Mouse (Mus musculus) megakaryocyte-erythroid progenitor cell, adult 5-6 weeks (primary cell): ENCODE measurements at regions not wholly inside any gene's neighbourhood (a gene's known extent, or its start where the extent isn't known, plus 50 kb on each side); places are given as distances from the start of the nearest gene placed in this dataset.

Experiments used
- ATAC-seq: replicated peaks from 2 replicates; pipeline ENCODE4 v1.8.0; 2016; ENCODE audit warnings: mild to moderate bottlenecking, inconsistent platforms; ENCODE audit not compliant: severe bottlenecking, poor library complexity, low FRiP score, low TSS enrichment

- ATAC-seq, result no peak
Measured at GRCm38 (mm10) chr16:57823329-57823728, 68.8 kb upstream of the Col8a1 start.

- ATAC-seq, result no peak
Measured at GRCm38 (mm10) chr16:57845416-57845815, 90.9 kb upstream of the Col8a1 start.

GRCm38 (mm10) chr16:57846386-57846785 is 91.8 kb upstream of the Col8a1 start:
- no peak for ATAC-seq

- ATAC-seq, result no peak
Measured at GRCm38 (mm10) chr16:57851854-57852253, 97.3 kb upstream of the Col8a1 start.

GRCm38 (mm10) chr16:57852838-57853460 is 98.4 kb upstream of the Col8a1 start:
- no peak for ATAC-seq

GRCm38 (mm10) chr16:57853751-57854150 is 99.2 kb upstream of the Col8a1 start:
- ATAC-seq, result no peak

- ATAC-seq, result peak; percentile 68
Measured at GRCm38 (mm10) chr16:57857071-57857470, 102.5 kb upstream of the Col8a1 start.

- peak; percentile 84 for ATAC-seq
Measured at GRCm38 (mm10) chr16:57858151-57858764, 103.7 kb upstream of the Col8a1 start.

GRCm38 (mm10) chr16:57858765-57859201 is 104.2 kb upstream of the Col8a1 start:
- ATAC-seq, result peak; percentile 47; the same call in 1 of the 2 replicates

GRCm38 (mm10) chr16:57863206-57863860 is 108.8 kb upstream of the Col8a1 start:
- ATAC-seq, result no peak

GRCm38 (mm10) chr16:57876857-57877256 is 122.3 kb upstream of the Col8a1 start:
- no peak for ATAC-seq

- ATAC-seq, result no peak
Measured at GRCm38 (mm10) chr16:57881575-57882094, 127.1 kb upstream of the Col8a1 start.

GRCm38 (mm10) chr16:57888138-57888537 is 133.6 kb upstream of the Col8a1 start:
- ATAC-seq, result no peak

- no peak for ATAC-seq
Measured at GRCm38 (mm10) chr16:57888553-57888952, 134.0 kb upstream of the Col8a1 start.

- ATAC-seq, result no peak
Measured at GRCm38 (mm10) chr16:57890135-57890534, 135.6 kb upstream of the Col8a1 start.

GRCm38 (mm10) chr16:57893111-57893510 is 138.6 kb upstream of the Col8a1 start:
- ATAC-seq, result no peak

GRCm38 (mm10) chr16:57893698-57894352 is 139.3 kb upstream of the Col8a1 start:
- no peak for ATAC-seq

- ATAC-seq, result no peak
Measured at GRCm38 (mm10) chr16:57901006-57901405, 146.5 kb upstream of the Col8a1 start.

- ATAC-seq, result no peak
Measured at GRCm38 (mm10) chr16:57902498-57902897, 148.0 kb upstream of the Col8a1 start.

- no peak for ATAC-seq
Measured at GRCm38 (mm10) chr16:57912001-57912400, 157.5 kb upstream of the Col8a1 start.
